ENCODE assay signal across 8 mouse cellular contexts in the genomic region with DNA sequence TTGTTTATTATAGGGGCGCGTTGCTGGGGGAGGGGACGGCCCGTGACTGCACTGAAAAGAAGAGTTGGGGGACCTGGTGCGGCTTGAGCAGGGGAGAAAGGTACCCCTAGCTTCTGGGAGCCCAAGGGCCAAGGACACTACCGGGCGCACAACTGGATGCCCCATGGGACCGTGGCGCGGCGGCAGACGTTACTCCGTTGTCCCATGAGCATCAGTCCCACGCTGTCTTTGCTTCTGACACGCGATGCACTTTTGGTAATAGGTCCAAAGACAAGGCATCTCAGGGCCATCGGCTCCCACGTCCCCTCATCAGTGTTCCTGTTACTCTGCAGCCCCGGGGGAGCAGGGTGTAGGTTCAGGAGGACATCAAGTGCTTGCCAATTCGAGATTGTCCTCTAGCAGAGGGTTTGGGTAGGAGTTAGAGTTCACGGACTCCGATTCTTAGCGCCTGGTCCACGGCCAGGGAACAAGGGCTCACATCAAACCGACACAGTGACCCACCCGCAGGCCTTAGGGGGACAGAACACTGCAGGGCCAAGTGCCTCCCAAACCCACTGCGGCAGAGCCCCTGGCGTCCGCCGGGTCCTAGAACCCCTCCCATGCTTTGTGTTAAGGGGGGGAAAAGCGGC. TPM values are rescaled to one million over a fixed set of nuclear protein-coding genes. Genes with fewer than 3 reads are reported as not detected.
DNase-seq lines count a peak whose midpoint lies in the region; ATAC-seq and TF ChIP-seq lines count a peak whose summit lies in the region.

No protein-coding gene starts in this region.

- ATAC-seq in hindbrain, postnatal 0 days: peak; percentile 46
- ATAC-seq in liver, embryonic 11.5 days (replicated peaks; ENCODE audit: low FRiP score): peak; percentile 44

- H3K9me3 ChIP-seq in hindbrain, postnatal 0 days (ENCODE audit: low read length): no peaks in the 10 kb centered on the region
- H3K9me3 ChIP-seq in liver, embryonic 11.5 days (ENCODE audit: control insufficient read depth, low read length): no peaks in the 10 kb centered on the region

- no peak for TF ChIP-seq POLR2A in spleen, adult 2 months (IDR thresholded peaks at IDR 0.05; ENCODE audit: low read depth, low read length)
- TF ChIP-seq POLR2A in cortical plate, adult 2 months (IDR thresholded peaks at IDR 0.05; ENCODE audit: extremely low read depth, insufficient read depth, low read length): peak; percentile 57; the same call in 1 of the 2 replicates

- peaks cover 14% of the 10 kb centered on the region for H3K36me3 ChIP-seq in spleen, adult 2 months (ENCODE audit: control insufficient read depth, insufficient read depth, low read length)
- H3K36me3 ChIP-seq in hindbrain, postnatal 0 days (ENCODE audit: insufficient read depth, low read length): no peaks in the 10 kb centered on the region
- H3K36me3 ChIP-seq in liver, embryonic 11.5 days (ENCODE audit: control insufficient read depth, insufficient read depth, low read length): peaks cover 3% of the 10 kb centered on the region; the same call in 1 of the 2 replicates

- peak overlapping the region; percentile 90 for H3K27ac ChIP-seq in spleen, adult 2 months (ENCODE audit: insufficient read depth, low read length)
- peak overlapping the region; percentile 98 for H3K27ac ChIP-seq in cortical plate, adult 2 months (ENCODE audit: insufficient read depth, low read length)
- peak overlapping the region; percentile 97 for H3K27ac ChIP-seq in hindbrain, postnatal 0 days
- H3K27ac ChIP-seq in liver, embryonic 11.5 days (ENCODE audit: low read depth, low read length): peak overlapping the region; percentile 58

- H3K27me3 ChIP-seq in spleen, adult 2 months (ENCODE audit: control insufficient read depth, insufficient read depth, low read length): no peaks in the 10 kb centered on the region
- no peaks in the 10 kb centered on the region for H3K27me3 ChIP-seq in hindbrain, postnatal 0 days (ENCODE audit: insufficient read depth, low read length)
- peaks cover 16% of the 10 kb centered on the region for H3K27me3 ChIP-seq in liver, embryonic 11.5 days (replicated peaks; ENCODE audit: control insufficient read depth, insufficient read depth, low read length)

- peak overlapping the region; percentile 95 for H3K4me2 ChIP-seq in hindbrain, postnatal 0 days (ENCODE audit: low read depth, low read length)
- peak overlapping the region; percentile 97 for H3K4me2 ChIP-seq in liver, embryonic 11.5 days

- H3K9ac ChIP-seq in hindbrain, postnatal 0 days (replicated peaks; ENCODE audit: low read length): peak overlapping the region; percentile 94
- peak overlapping the region; percentile 72 for H3K9ac ChIP-seq in liver, embryonic 11.5 days (ENCODE audit: low read depth, low read length)

- 1% methylated on average over 31 of the region's 31 CpGs for WGBS in spleen, adult 2 months
- under 1% methylated on average over 31 of the region's 31 CpGs for WGBS in hindbrain, postnatal 0 days
- under 1% methylated on average over 31 of the region's 31 CpGs for WGBS in liver, embryonic 11.5 days

- peak overlapping the region; percentile 64 for H3K4me3 ChIP-seq in spleen, adult 2 months (ENCODE audit: extremely low read depth, insufficient read depth, insufficient read length)
- peak overlapping the region; percentile 88 for H3K4me3 ChIP-seq in cortical plate, adult 2 months (ENCODE audit: insufficient read depth, low read length)
- peak overlapping the region; percentile 86 for H3K4me3 ChIP-seq in hindbrain, postnatal 0 days (ENCODE audit: low read length)
- peak overlapping the region; percentile 81 for H3K4me3 ChIP-seq in liver, embryonic 11.5 days (ENCODE audit: low read depth, low read length)

- DNase-seq in spleen, adult 2 months (ENCODE audit: low read depth in 1 of 2, low spot score in 2 of 2): no peak
- no peak for DNase-seq in spleen, adult 12 weeks (ENCODE audit: low spot score)
- DNase-seq in gastrocnemius, postnatal 10 days: peak; percentile 51
- peak; percentile 84 for DNase-seq in hindbrain, postnatal 0 days (ENCODE audit: low spot score)
- DNase-seq in liver, embryonic 11.5 days (ENCODE audit: low spot score): peak; percentile 71
- peak; percentile 80 for DNase-seq in neural tube, embryonic 10.5 days (ENCODE audit: extremely low spot score, low spot score)
- DNase-seq in thymus, postnatal 4 days: peak; percentile 72

- peaks cover 2% of the 10 kb centered on the region; the same call in 1 of the 2 replicates for H3K4me1 ChIP-seq in spleen, adult 2 months (ENCODE audit: control insufficient read depth, insufficient read depth, insufficient read length)
- peaks cover 11% of the 10 kb centered on the region for H3K4me1 ChIP-seq in cortical plate, adult 2 months (ENCODE audit: control insufficient read depth, insufficient read depth, low read length)
- H3K4me1 ChIP-seq in hindbrain, postnatal 0 days (ENCODE audit: insufficient read depth, low read length): peaks cover 3% of the 10 kb centered on the region; the same call in 1 of the 2 replicates
- peaks cover 22% of the 10 kb centered on the region for H3K4me1 ChIP-seq in liver, embryonic 11.5 days (replicated peaks; ENCODE audit: control insufficient read depth, insufficient read depth, low read length)

- no peak for TF ChIP-seq CTCF in spleen, adult 2 months (IDR thresholded peaks at IDR 0.05; ENCODE audit: extremely low read depth, insufficient read depth, insufficient read length, insufficient replicate concordance)
- TF ChIP-seq CTCF in cortical plate, adult 2 months (IDR thresholded peaks at IDR 0.05; ENCODE audit: extremely low read depth, insufficient read depth, low read length): no peak
- TF ChIP-seq CTCF in hindbrain, postnatal 0 days (IDR thresholded peaks at IDR 0.05; ENCODE audit: low read depth): 0 out of 2 replicates have a peak, but pooled peaks have one; percentile 13

RNA-seq across cellular contexts. Expression of gene Ddit4, which starts 0.6 kb away (rescaled TPM):
- 152 and 168 TPM in 2 replicates for polyA plus RNA-seq in spleen, adult 2 months (2012; rRNA removed)
- 35.7 and 38.3 TPM in 2 replicates for polyA plus RNA-seq in cortical plate, adult 2 months (2012; rRNA removed)
- 10 to 100 TPM; 14.2 to 39.1 TPM for total RNA-seq in gastrocnemius, postnatal 10 days (2021)
- total RNA-seq in hindbrain, postnatal 0 days (2014; rRNA removed): 55.9 and 76.6 TPM in 2 replicates
- polyA plus RNA-seq in hindbrain, postnatal 0 days (2015; fragmentation: Nextera tagmentation; extraction: Ambion mirVana): 55.2 and 56.9 TPM in 2 replicates
- 2.7 and 4.3 TPM in 2 replicates for polyA plus RNA-seq in liver, embryonic 11.5 days (2014; fragmentation: Nextera tagmentation; extraction: Ambion mirVana)

RNA-seq across cellular contexts. Expression of gene Ascc1, which starts 50.3 kb away (rescaled TPM):
- 11.9 and 12.0 TPM in 2 replicates for polyA plus RNA-seq in spleen, adult 2 months (2012; rRNA removed)
- polyA plus RNA-seq in cortical plate, adult 2 months (2012; rRNA removed): 22.5 and 22.7 TPM in 2 replicates
- 10 to 100 TPM; 12.4 to 13.5 TPM for total RNA-seq in gastrocnemius, postnatal 10 days (2021)
- 10.6 and 11.5 TPM in 2 replicates for total RNA-seq in hindbrain, postnatal 0 days (2014; rRNA removed)
- polyA plus RNA-seq in hindbrain, postnatal 0 days (2015; fragmentation: Nextera tagmentation; extraction: Ambion mirVana): 41.8 and 42.9 TPM in 2 replicates
- polyA plus RNA-seq in liver, embryonic 11.5 days (2014; fragmentation: Nextera tagmentation; extraction: Ambion mirVana): 37.2 and 37.4 TPM in 2 replicates

RNA-seq across cellular contexts. Expression of gene Anapc16, which starts 50.7 kb away (rescaled TPM):
- polyA plus RNA-seq in spleen, adult 2 months (2012; rRNA removed): 55.4 and 62.1 TPM in 2 replicates
- polyA plus RNA-seq in cortical plate, adult 2 months (2012; rRNA removed): 96.3 and 98.7 TPM in 2 replicates
- total RNA-seq in gastrocnemius, postnatal 10 days (2021): 10 to 100 TPM; 39.7 to 40.1 TPM
- 62.6 and 70.1 TPM in 2 replicates for total RNA-seq in hindbrain, postnatal 0 days (2014; rRNA removed)
- 132 and 133 TPM in 2 replicates for polyA plus RNA-seq in hindbrain, postnatal 0 days (2015; fragmentation: Nextera tagmentation; extraction: Ambion mirVana)
- polyA plus RNA-seq in liver, embryonic 11.5 days (2014; fragmentation: Nextera tagmentation; extraction: Ambion mirVana): 77.4 and 80.0 TPM in 2 replicates

Comparison
In these comparisons a context has a peak if more than half of its experiments do, and no peak if none do; other contexts are left out.
1. DNase-seq: peak in gastrocnemius, postnatal 10 days (single experiment), hindbrain, postnatal 0 days (single experiment), liver, embryonic 11.5 days (single experiment), neural tube, embryonic 10.5 days (single experiment) and thymus, postnatal 4 days (single experiment); none in spleen, adult 2 months (0 of 2) and spleen, adult 12 weeks (single experiment).
2. Peak in every context shown above with its lines, with median percentiles within 50 percentile points of each other: H3K27ac ChIP-seq and H3K4me3 ChIP-seq.